Mouse (Mus musculus) liver, embryonic 14.5 days (tissue): ENCODE data around the gene Suclg1. TPM values are rescaled to one million over a fixed set of nuclear protein-coding genes. Genes with fewer than 3 reads are reported as not detected.

Experiments
- ATAC-seq: fragments of 200-750 bp; cut with Nextera tagmentation; 2 replicates; pipeline ENCODE4 v1.8.0; 2017; ENCODE audit warnings: moderate number of reproducible peaks, mild to moderate bottlenecking, moderate library complexity; ENCODE audit not compliant: insufficient read depth
- DNase-seq, 3 experiments: peaks; one replicate each; pipeline ENCODE4 v3.0.0-alpha.2; 2012 to 2013; ENCODE audit warnings: low read depth in 3 of 3, low spot score in 3 of 3
- H3K27ac ChIP-seq: fragments of 300-500 bp; sonication (generic); 2 replicates; pipeline ENCODE4 v1.5.1; 2014; ENCODE audit warnings: moderate library complexity, mild to moderate bottlenecking, control low read depth, inconsistent platforms
- H3K27me3 ChIP-seq: fragments of 300-500 bp; sonication (generic); 2 replicates; pipeline ENCODE4 v1.6.1; 2014; ENCODE audit warnings: mild to moderate bottlenecking, low read length, moderate library complexity; ENCODE audit not compliant: control insufficient read depth, insufficient read depth
- H3K36me3 ChIP-seq: fragments of 300-500 bp; sonication (generic); replicated peaks from 2 replicates; pipeline ENCODE4 v1.6.1; 2014; ENCODE audit warnings: low read depth; ENCODE audit not compliant: control insufficient read depth, insufficient read depth
- H3K4me1 ChIP-seq, 2 experiments: fragments of 200-500 bp in 1 of 2; fragments of 300-500 bp in 1 of 2; sonication (generic) in 1 of 2; replicated peaks; 2 replicates each; pipeline ENCODE4 v1.6.1; 2012 to 2014; ENCODE audit warnings: antibody characterized with exemption in 1 of 2, inconsistent platforms in 1 of 2, low read length in 1 of 2; ENCODE audit not compliant: control insufficient read depth in 2 of 2, insufficient read depth in 2 of 2
- H3K4me2 ChIP-seq: fragments of 300-500 bp; sonication (generic); 2 replicates; pipeline ENCODE4 v1.6.1; 2014; ENCODE audit warnings: low read depth, mild to moderate bottlenecking, control low read depth, moderate library complexity
- H3K4me3 ChIP-seq, 2 experiments: fragments of 200-500 bp in 1 of 2; fragments of 300-500 bp in 1 of 2; sonication (generic) in 1 of 2; 2 replicates each; pipeline ENCODE4 v1.5.1; 2012 to 2014; ENCODE audit warnings: low read depth in 2 of 2, low read length in 2 of 2, mild to moderate bottlenecking in 2 of 2, control low read depth in 1 of 2, inconsistent platforms in 1 of 2, moderate library complexity in 1 of 2; ENCODE audit not compliant: insufficient read depth in 1 of 2
- H3K9ac ChIP-seq: fragments of 300-500 bp; sonication (generic); replicated peaks from 2 replicates; pipeline ENCODE4 v1.6.1; 2014; ENCODE audit warnings: mild to moderate bottlenecking, control low read depth, moderate library complexity
- H3K9me3 ChIP-seq: fragments of 300-500 bp; sonication (generic); 2 replicates; pipeline ENCODE4 v1.6.1; 2016; ENCODE audit warnings: low read length, mixed read lengths; ENCODE audit not compliant: control insufficient read depth
- CTCF ChIP-seq: IDR thresholded peaks from 2 replicates; pipeline ENCODE4 v1.5.1; 2016; ENCODE audit warnings: antibody characterized with exemption, low read depth, control low read depth
- EP300 ChIP-seq: IDR thresholded peaks from 2 replicates; pipeline ENCODE4 v1.6.1; 2016; ENCODE audit warnings: antibody characterized with exemption, low read depth
- WGBS: fragments of 180-500 bp; shearing (Covaris S2); extraction: QIAGEN DNeasy Blood & Tissue Kit; methylation state at CpG from one replicate; pipeline ENCODE4 v1.1.7; 2014; ENCODE audit not compliant: insufficient replicate concordance; 5-methylcytosine and 5-hydroxymethylcytosine counted together
- polyA plus RNA-seq, 2 experiments: library from polyadenylated mRNA; depleted of rRNA in 1 of 2; stranded (reverse) in 1 of 2; unstranded in 1 of 2; fragments of >200 nt; fragmentation: Nextera tagmentation in 1 of 2; extraction: Ambion mirVana in 1 of 2; gene quantifications; 2 replicates each; pipeline versions ENCODE4 v1.2.1 to v1.2.3; 2012 to 2014

Gene Suclg1
- polyA plus RNA-seq (2012; rRNA removed) (49.4 and 64.1 TPM in 2 replicates), polyA plus RNA-seq (2014; fragmentation: Nextera tagmentation; extraction: Ambion mirVana) (126 and 135 TPM in 2 replicates)

DNA sequence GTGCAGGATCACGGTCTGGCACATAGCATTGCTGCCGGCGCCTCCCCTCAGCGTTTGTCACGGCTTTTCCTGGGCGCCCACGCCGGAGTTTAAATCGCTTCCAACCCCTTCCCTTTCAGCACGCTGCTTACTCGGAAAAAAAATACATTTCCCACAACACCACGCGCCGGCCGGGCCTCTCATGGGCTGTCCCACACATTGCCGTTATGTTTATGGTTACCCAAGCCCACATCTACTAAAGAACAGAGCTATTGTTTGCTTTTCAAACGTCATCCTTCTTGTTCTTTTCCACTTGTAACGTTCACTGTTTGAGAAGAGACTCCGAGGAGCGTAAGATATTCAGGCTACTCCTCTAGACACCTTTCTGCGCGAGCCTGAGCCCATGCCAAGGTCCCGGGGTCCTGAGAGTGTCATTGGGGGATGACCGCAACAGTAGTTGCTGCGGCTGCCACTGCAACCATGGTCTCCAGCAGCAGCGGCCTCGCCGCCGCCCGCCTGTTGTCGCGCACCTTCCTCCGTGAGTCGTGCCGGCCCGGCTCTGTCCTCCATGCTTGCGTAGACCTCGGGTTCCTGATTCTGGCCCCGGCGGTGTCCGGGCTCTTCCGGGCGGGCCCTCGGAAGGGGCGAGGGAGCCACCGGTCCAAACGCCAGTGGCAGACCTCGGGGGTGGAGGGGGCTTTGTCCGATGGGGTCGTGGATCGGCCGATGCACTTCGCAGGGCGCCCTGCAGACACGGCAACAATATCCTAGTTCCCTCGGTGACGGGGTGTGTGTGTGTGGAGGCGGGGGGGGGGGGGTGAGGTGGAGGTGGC is at the start of gene Suclg1:
Gene Suclg1, plus strand, starts transcription at position 146 of the 812 bp plus-strand sequence.
- Histone ChIP-seq H3K9ac (peak within 1 kb of the TSS; percentile 91), H3K4me3 (peak within 1 kb of the TSS; percentile 81 to 89), H3K9me3 (no peaks in the 10 kb centered on the region), H3K4me2 (peak within 1 kb of the TSS; percentile 76), H3K27me3 (no peaks in the 10 kb centered on the region), H3K4me1 (peaks cover 5 to 20% of the 10 kb centered on the region in 2 experiments; a peak in 2 of 4 replicates), H3K27ac (no peak within 1 kb of the TSS), H3K36me3 (no peaks in the 10 kb centered on the region)
- ATAC-seq, result peak; percentile 92
- peak; percentile 61 to 73 (median 66) for DNase-seq
- TF ChIP-seq CTCF (no peak; the same call in 1 of the 2 replicates), EP300 (peak; percentile 51; the same call in 1 of the 2 replicates)
- WGBS, result 1% methylated on average over 57 of the region's 58 CpGs

DNA sequence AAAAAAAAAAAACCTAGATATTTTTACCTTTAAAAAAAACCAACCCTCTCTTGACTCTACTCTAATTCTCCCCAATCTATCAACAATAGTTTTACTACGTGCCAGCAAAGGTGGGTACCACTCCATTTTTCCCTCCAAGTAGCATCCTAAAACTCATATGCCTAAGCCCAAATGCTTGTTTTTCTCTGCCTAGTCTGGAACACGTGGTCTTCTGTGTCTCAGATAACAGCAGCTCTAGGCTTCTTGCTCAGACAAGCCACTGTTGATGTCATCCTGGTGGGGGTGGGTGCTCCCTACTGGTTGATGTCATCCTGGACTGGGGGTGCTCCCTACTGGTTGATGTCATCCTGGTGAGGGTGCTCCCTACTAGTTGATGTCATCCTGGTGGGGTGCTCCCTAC is 44.5 kb upstream of the Suclg1 start:
- no peak overlapping the region for H3K9ac ChIP-seq
- no peaks in the 10 kb centered on the region for H3K36me3 ChIP-seq
- H3K4me3 ChIP-seq, result no peak overlapping the region
- no peak overlapping the region for H3K4me2 ChIP-seq
- DNase-seq (no peak), ATAC-seq (no peak)
- whole genome bisulfite sequencing, result 37% methylated on average over 2 of the region's 2 CpGs
- H3K9me3 ChIP-seq, result no peaks in the 10 kb centered on the region
- H3K4me1 ChIP-seq, result no peaks in the 10 kb centered on the region
- no peak overlapping the region for H3K27ac ChIP-seq
- no peaks in the 10 kb centered on the region for H3K27me3 ChIP-seq
- TF ChIP-seq CTCF (no peak), EP300 (no peak)

GRCm38 (mm10) chr6:73204937-73205336 is 43.2 kb upstream of the Suclg1 start:
- WGBS, result 31% methylated on average over 4 of the region's 4 CpGs
- ATAC-seq, result no peak
- TF ChIP-seq EP300 (no peak), CTCF (peak; percentile 36; the same call in 1 of the 2 replicates)
- H3K4me1 ChIP-seq, result no peaks in the 10 kb centered on the region
- no peak overlapping the region for H3K9ac ChIP-seq
- no peaks in the 10 kb centered on the region for H3K27me3 ChIP-seq
- H3K9me3 ChIP-seq, result no peaks in the 10 kb centered on the region
- no peak for DNase-seq
- H3K4me3 ChIP-seq, result no peak overlapping the region
- no peak overlapping the region for H3K4me2 ChIP-seq
- H3K27ac ChIP-seq, result no peak overlapping the region
- no peaks in the 10 kb centered on the region for H3K36me3 ChIP-seq

- no peaks in the 10 kb centered on the region for H3K4me1 ChIP-seq
- H3K27ac ChIP-seq, result no peak overlapping the region
- no peaks in the 10 kb centered on the region for H3K36me3 ChIP-seq
- TF ChIP-seq EP300 (no peak), CTCF (no peak)
- no peaks in the 10 kb centered on the region for H3K9me3 ChIP-seq
- 72% methylated on average over 6 of the region's 6 CpGs for WGBS
- H3K4me2 ChIP-seq, result no peak overlapping the region
- H3K9ac ChIP-seq, result no peak overlapping the region
- ATAC-seq, result no peak
- H3K4me3 ChIP-seq, result no peak overlapping the region
- DNase-seq, result no peak
- no peaks in the 10 kb centered on the region for H3K27me3 ChIP-seq
These were observed 38.6 kb upstream of the Suclg1 start for GRCm38 (mm10) chr6:73209598-73209997.

- Histone ChIP-seq H3K4me3 (no peak overlapping the region), H3K9me3 (no peaks in the 10 kb centered on the region), H3K36me3 (no peaks in the 10 kb centered on the region), H3K27me3 (no peaks in the 10 kb centered on the region), H3K4me1 (no peaks in the 10 kb centered on the region), H3K9ac (no peak overlapping the region), H3K27ac (no peak overlapping the region), H3K4me2 (no peak overlapping the region)
- DNase-seq (peak in 1 of 3 experiments; percentile 30), ATAC-seq (no peak)
- TF ChIP-seq CTCF, result no peak
- 20% methylated on average over 4 of the region's 4 CpGs for WGBS
These were observed 37.7 kb upstream of the Suclg1 start for GRCm38 (mm10) chr6:73210445-73210972.
